Mouse (Mus musculus) intestine, embryonic 14.5 days (tissue): Measurements from ENCODE around the gene Thumpd2. TPM values are rescaled to one million over a fixed set of nuclear protein-coding genes. Genes with fewer than 3 reads are reported as not detected.

Experiments
- ATAC-seq: fragments of 200-750 bp; cut with Nextera tagmentation; replicated peaks from 2 replicates; pipeline ENCODE4 v1.8.0; 2017; ENCODE audit warnings: low read depth, moderate number of reproducible peaks, moderate TSS enrichment, moderate library complexity; ENCODE audit not compliant: low FRiP score, low TSS enrichment
- DNase-seq: peaks from one replicate; pipeline ENCODE4 v3.0.0-alpha.2; 2018; ENCODE audit warnings: low spot score
- H3K27ac ChIP-seq: fragments of 300-500 bp; sonication (generic); 2 replicates; pipeline ENCODE4 v1.5.1; 2014; ENCODE audit warnings: low read depth, mild to moderate bottlenecking, control low read depth
- H3K27me3 ChIP-seq: fragments of 300-500 bp; sonication (generic); replicated peaks from 2 replicates; pipeline ENCODE4 v1.6.1; 2014; ENCODE audit warnings: low read length, control low read depth; ENCODE audit not compliant: control insufficient read depth, insufficient read depth
- H3K36me3 ChIP-seq: fragments of 300-500 bp; sonication (generic); 2 replicates; pipeline ENCODE4 v1.6.1; 2014; ENCODE audit warnings: low read length, control low read depth; ENCODE audit not compliant: control insufficient read depth, insufficient read depth
- H3K4me1 ChIP-seq: fragments of 300-500 bp; sonication (generic); replicated peaks from 2 replicates; pipeline ENCODE4 v1.6.1; 2014; ENCODE audit warnings: low read length, control low read depth, mixed read lengths; ENCODE audit not compliant: control insufficient read depth, insufficient read depth
- H3K4me2 ChIP-seq: fragments of 300-500 bp; sonication (generic); 2 replicates; pipeline ENCODE4 v1.6.1; 2014; ENCODE audit warnings: low read length
- H3K4me3 ChIP-seq: fragments of 300-500 bp; sonication (generic); 2 replicates; pipeline ENCODE4 v1.5.1; 2014; ENCODE audit warnings: low read depth, low read length, control low read depth, mixed read lengths
- H3K9ac ChIP-seq: fragments of 300-500 bp; sonication (generic); 2 replicates; pipeline ENCODE4 v1.6.1; 2014; ENCODE audit warnings: mild to moderate bottlenecking, low read length
- H3K9me3 ChIP-seq: fragments of 300-500 bp; sonication (generic); 2 replicates; pipeline ENCODE4 v1.6.1; 2016; ENCODE audit warnings: low read length, control low read depth; ENCODE audit not compliant: control insufficient read depth
- WGBS: fragments of 180-500 bp; shearing (Covaris S2); extraction: QIAGEN DNeasy Blood & Tissue Kit; methylation state at CpG from one replicate; pipeline ENCODE4 v1.1.7; 2014; 5-methylcytosine and 5-hydroxymethylcytosine counted together
- polyA plus RNA-seq: library from polyadenylated mRNA; unstranded; fragments of >200 nt; fragmentation: Nextera tagmentation; extraction: Ambion mirVana; gene quantifications from 2 replicates; pipeline ENCODE4 v1.2.1, GENCODE M21; 2014

Thumpd2 gene
- polyA plus RNA-seq, 1 experiment from 2014 or later: 15.1 TPM

GRCm38 (mm10) chr17:81045115-81045514 lies 19.8 kb downstream of the Thumpd2 start:
- Histone ChIP-seq H3K27ac (no peak overlapping the region), H3K4me1 (no peaks in the 10 kb centered on the region; the same call in 1 of the 2 replicates), H3K9ac (no peak overlapping the region), H3K4me3 (no peak overlapping the region), H3K9me3 (no peaks in the 10 kb centered on the region), H3K27me3 (no peaks in the 10 kb centered on the region), H3K4me2 (no peak overlapping the region), H3K36me3 (peaks cover 43% of the 10 kb centered on the region)
- WGBS: 87% methylated on average over 6 of the region's 6 CpGs
- ATAC-seq (no peak), DNase-seq (no peak)

- Histone ChIP-seq H3K4me2 (no peak overlapping the region), H3K9me3 (no peaks in the 10 kb centered on the region), H3K36me3 (peaks cover 48% of the 10 kb centered on the region), H3K9ac (no peak overlapping the region), H3K27me3 (no peaks in the 10 kb centered on the region), H3K4me3 (no peak overlapping the region), H3K27ac (no peak overlapping the region), H3K4me1 (no peaks in the 10 kb centered on the region; the same call in 1 of the 2 replicates)
- WGBS: 87% methylated on average over 3 of the region's 3 CpGs
- DNase-seq: no peak
- ATAC-seq: no peak
Measured at GRCm38 (mm10) chr17:81044356-81044755, 20.5 kb downstream of the Thumpd2 start.

GRCm38 (mm10) chr17:81041662-81042061 lies 23.2 kb downstream of the Thumpd2 start:
- no peak overlapping the region for H3K4me2 ChIP-seq
- H3K4me1 ChIP-seq: no peaks in the 10 kb centered on the region
- H3K9ac ChIP-seq: no peak overlapping the region
- H3K4me3 ChIP-seq: no peak overlapping the region
- no peaks in the 10 kb centered on the region for H3K27me3 ChIP-seq
- H3K36me3 ChIP-seq: peaks cover 69% of the 10 kb centered on the region
- WGBS: 64% methylated on average over 2 of the region's 2 CpGs
- H3K9me3 ChIP-seq: no peaks in the 10 kb centered on the region
- ATAC-seq (no peak), DNase-seq (no peak)
- H3K27ac ChIP-seq: no peak overlapping the region

- no peaks in the 10 kb centered on the region for H3K27me3 ChIP-seq
- no peak overlapping the region for H3K9ac ChIP-seq
- 88% methylated on average over 2 of the region's 2 CpGs for WGBS
- H3K4me1 ChIP-seq: no peaks in the 10 kb centered on the region
- H3K27ac ChIP-seq: no peak overlapping the region
- DNase-seq (no peak), ATAC-seq (no peak)
- peaks cover 80% of the 10 kb centered on the region for H3K36me3 ChIP-seq
- H3K9me3 ChIP-seq: no peaks in the 10 kb centered on the region
- no peak overlapping the region for H3K4me2 ChIP-seq
- no peak overlapping the region for H3K4me3 ChIP-seq
Measured at GRCm38 (mm10) chr17:81038707-81039408, 26.0 kb downstream of the Thumpd2 start.

GRCm38 (mm10) chr17:81035354-81035753 lies 29.5 kb downstream of the Thumpd2 start:
- Histone ChIP-seq H3K4me2 (no peak overlapping the region), H3K9me3 (no peaks in the 10 kb centered on the region), H3K4me1 (no peaks in the 10 kb centered on the region), H3K36me3 (peaks cover 79% of the 10 kb centered on the region), H3K9ac (no peak overlapping the region), H3K27ac (no peak overlapping the region), H3K27me3 (no peaks in the 10 kb centered on the region), H3K4me3 (no peak overlapping the region)
- 74% methylated on average over 5 of the region's 5 CpGs for WGBS
- DNase-seq: no peak
- no peak for ATAC-seq

GRCm38 (mm10) chr17:81032957-81033356 lies 31.9 kb downstream of the Thumpd2 start:
- no peak overlapping the region for H3K27ac ChIP-seq
- H3K36me3 ChIP-seq: peaks cover 76% of the 10 kb centered on the region
- no peak overlapping the region for H3K4me2 ChIP-seq
- ATAC-seq (no peak), DNase-seq (no peak)
- H3K4me3 ChIP-seq: no peak overlapping the region
- no peaks in the 10 kb centered on the region for H3K27me3 ChIP-seq
- H3K4me1 ChIP-seq: no peaks in the 10 kb centered on the region
- H3K9me3 ChIP-seq: no peaks in the 10 kb centered on the region
- WGBS: 68% methylated on average over 2 of the region's 2 CpGs
- no peak overlapping the region for H3K9ac ChIP-seq

GRCm38 (mm10) chr17:81031830-81032442 lies 32.9 kb downstream of the Thumpd2 start:
- H3K27me3 ChIP-seq: no peaks in the 10 kb centered on the region
- H3K4me1 ChIP-seq: no peaks in the 10 kb centered on the region
- H3K9me3 ChIP-seq: no peaks in the 10 kb centered on the region
- H3K4me2 ChIP-seq: no peak overlapping the region
- no peak overlapping the region for H3K27ac ChIP-seq
- peaks cover 71% of the 10 kb centered on the region for H3K36me3 ChIP-seq
- WGBS: 94% methylated on average over 3 of the region's 3 CpGs
- ATAC-seq (no peak), DNase-seq (no peak)
- no peak overlapping the region for H3K9ac ChIP-seq
- no peak overlapping the region for H3K4me3 ChIP-seq

- 91% methylated on average over 6 of the region's 6 CpGs for WGBS
- DNase-seq: no peak
- H3K9ac ChIP-seq: no peak overlapping the region
- no peaks in the 10 kb centered on the region for H3K9me3 ChIP-seq
- ATAC-seq: no peak
- no peak overlapping the region for H3K4me2 ChIP-seq
- peaks cover 69% of the 10 kb centered on the region for H3K36me3 ChIP-seq
- no peak overlapping the region for H3K27ac ChIP-seq
- H3K4me3 ChIP-seq: no peak overlapping the region
- no peaks in the 10 kb centered on the region for H3K4me1 ChIP-seq
- H3K27me3 ChIP-seq: no peaks in the 10 kb centered on the region
Measured at GRCm38 (mm10) chr17:81027331-81027730, 37.6 kb downstream of the Thumpd2 start.

- no peak for ATAC-seq
- H3K4me3 ChIP-seq: no peak overlapping the region
- H3K4me2 ChIP-seq: no peak overlapping the region
- no peak overlapping the region for H3K27ac ChIP-seq
- no peaks in the 10 kb centered on the region for H3K36me3 ChIP-seq
- 55% methylated on average over 1 of the region's 1 CpGs for WGBS
- no peaks in the 10 kb centered on the region for H3K27me3 ChIP-seq
- no peaks in the 10 kb centered on the region for H3K9me3 ChIP-seq
- no peak for DNase-seq
- H3K4me1 ChIP-seq: 0 out of 2 replicates have a peak, but pooled peaks cover 7% of the 10 kb centered on the region
- no peak overlapping the region for H3K9ac ChIP-seq
Measured at GRCm38 (mm10) chr17:81017132-81017531, 47.8 kb downstream of the Thumpd2 start.
